In genomic region chr2:32137667-32138266, GRCm38 (mm10) we compare ENCODE assay signal across 8 mouse cellular contexts. TPM values are rescaled to one million over a fixed set of nuclear protein-coding genes. Genes with fewer than 3 reads are reported as not detected.
DNase-seq lines count a peak whose midpoint lies in the region; ATAC-seq lines count a peak whose summit lies in the region.

No protein-coding gene starts in this region.

- H3K27ac ChIP-seq in brown adipose tissue, adult 24 weeks (replicated peaks; ENCODE audit: low read depth, low read length), result peak overlapping the region; percentile 86
- H3K27ac ChIP-seq in heart, embryonic 13.5 days (replicated peaks), result peak overlapping the region; percentile 93
- peak overlapping the region; percentile 92 for H3K27ac ChIP-seq in liver, embryonic 12.5 days
- peak overlapping the region; percentile 78 for H3K27ac ChIP-seq in stomach, embryonic 15.5 days

- H3K4me2 ChIP-seq in heart, embryonic 13.5 days, result peak overlapping the region; percentile 80
- peak overlapping the region; percentile 89 for H3K4me2 ChIP-seq in liver, embryonic 12.5 days
- peak overlapping the region; percentile 72 for H3K4me2 ChIP-seq in stomach, embryonic 15.5 days

- H3K9me3 ChIP-seq in heart, embryonic 13.5 days, result no peaks in the 10 kb centered on the region
- no peaks in the 10 kb centered on the region for H3K9me3 ChIP-seq in liver, embryonic 12.5 days (replicated peaks)
- H3K9me3 ChIP-seq in stomach, embryonic 15.5 days, result no peaks in the 10 kb centered on the region

- peak overlapping the region; percentile 93 for H3K9ac ChIP-seq in heart, embryonic 13.5 days
- H3K9ac ChIP-seq in liver, embryonic 12.5 days, result peak overlapping the region; percentile 80
- peak overlapping the region; percentile 38 for H3K9ac ChIP-seq in stomach, embryonic 15.5 days

- H3K4me1 ChIP-seq in brown adipose tissue, adult 24 weeks (ENCODE audit: control insufficient read depth, insufficient read depth, insufficient read length, low read length), result no peaks in the 10 kb centered on the region
- peaks cover 26% of the 10 kb centered on the region for H3K4me1 ChIP-seq in heart, embryonic 13.5 days
- H3K4me1 ChIP-seq in liver, embryonic 12.5 days, result peaks cover 51% of the 10 kb centered on the region
- peaks cover 3% of the 10 kb centered on the region for H3K4me1 ChIP-seq in stomach, embryonic 15.5 days

- H3K4me3 ChIP-seq in brown adipose tissue, adult 24 weeks (ENCODE audit: insufficient read depth, low read depth, low read length), result peak overlapping the region; percentile 86
- peak overlapping the region; percentile 75 for H3K4me3 ChIP-seq in heart, embryonic 13.5 days
- H3K4me3 ChIP-seq in liver, embryonic 12.5 days, result peak overlapping the region; percentile 67
- peak overlapping the region; percentile 68 for H3K4me3 ChIP-seq in stomach, embryonic 15.5 days (replicated peaks)

- no peaks in the 10 kb centered on the region for H3K36me3 ChIP-seq in heart, embryonic 13.5 days
- no peaks in the 10 kb centered on the region for H3K36me3 ChIP-seq in liver, embryonic 12.5 days
- no peaks in the 10 kb centered on the region for H3K36me3 ChIP-seq in stomach, embryonic 15.5 days

- ATAC-seq in heart, embryonic 13.5 days (ENCODE audit: extremely low read depth, insufficient number of reproducible peaks, low FRiP score, low TSS enrichment), result peak; percentile 90
- ATAC-seq in liver, embryonic 12.5 days, result peak; percentile 93
- peak; percentile 94 for ATAC-seq in stomach, embryonic 15.5 days (ENCODE audit: insufficient read depth, low FRiP score, low read depth)

- under 1% methylated on average over 40 of the region's 40 CpGs for WGBS in heart, embryonic 13.5 days
- under 1% methylated on average over 37 of the region's 40 CpGs for WGBS in liver, embryonic 12.5 days (ENCODE audit: insufficient replicate concordance)
- under 1% methylated on average over 40 of the region's 40 CpGs for WGBS in stomach, embryonic 15.5 days

- DNase-seq in CD4-positive, CD25-positive, alpha-beta regulatory T cell, adult 2 months (ENCODE audit: low read depth, low spot score), result peak; percentile 98
- DNase-seq in fat pad, adult 2 months (ENCODE audit: extremely low read depth, low read depth, low spot score), result peak; percentile 89
- peak; percentile 97 for DNase-seq in kidney, postnatal 10 days
- peak; percentile 97 for DNase-seq in natural killer cell, adult 2 months (ENCODE audit: low spot score in 2 of 2)

- H3K27me3 ChIP-seq in heart, embryonic 13.5 days (replicated peaks), result no peaks in the 10 kb centered on the region
- H3K27me3 ChIP-seq in liver, embryonic 12.5 days (replicated peaks), result no peaks in the 10 kb centered on the region
- no peaks in the 10 kb centered on the region for H3K27me3 ChIP-seq in stomach, embryonic 15.5 days (replicated peaks)

RNA-seq across cellular contexts. Expression of gene Prrc2b, which starts 13.1 kb away (rescaled TPM):
- polyA plus RNA-seq in brown adipose tissue, adult 24 weeks (2012; ENCODE audit: insufficient read depth, insufficient read length, missing spikeins), result 14.6 and 15.1 TPM in 2 replicates
- 24.5 and 25.1 TPM in 2 replicates for polyA plus RNA-seq in heart, embryonic 13.5 days (2015; fragmentation: Nextera tagmentation; extraction: Ambion mirVana)
- 20.8 and 23.6 TPM in 2 replicates for polyA plus RNA-seq in liver, embryonic 12.5 days (2016; fragmentation: Nextera tagmentation; extraction: Ambion mirVana)
- polyA plus RNA-seq in stomach, embryonic 15.5 days (2015; fragmentation: Nextera tagmentation; extraction: Ambion mirVana), result 43.7 and 48.2 TPM in 2 replicates

RNA-seq across cellular contexts. Expression of gene Plpp7, which starts 42.4 kb away (rescaled TPM):
- 4.1 and 4.6 TPM in 2 replicates for polyA plus RNA-seq in brown adipose tissue, adult 24 weeks (2012; ENCODE audit: insufficient read depth, insufficient read length, missing spikeins)
- 13.9 and 14.2 TPM in 2 replicates for polyA plus RNA-seq in heart, embryonic 13.5 days (2015; fragmentation: Nextera tagmentation; extraction: Ambion mirVana)
- polyA plus RNA-seq in liver, embryonic 12.5 days (2016; fragmentation: Nextera tagmentation; extraction: Ambion mirVana), result 3.0 and 3.4 TPM in 2 replicates
- polyA plus RNA-seq in stomach, embryonic 15.5 days (2015; fragmentation: Nextera tagmentation; extraction: Ambion mirVana), result 4.4 and 4.8 TPM in 2 replicates

RNA-seq across cellular contexts. Expression of gene Fam78a, which starts 53.1 kb away (rescaled TPM):
- polyA plus RNA-seq in brown adipose tissue, adult 24 weeks (2012; ENCODE audit: insufficient read depth, insufficient read length, missing spikeins), result 0.24 and 1.0 TPM in 2 replicates
- polyA plus RNA-seq in heart, embryonic 13.5 days (2015; fragmentation: Nextera tagmentation; extraction: Ambion mirVana), result 29.3 and 32.8 TPM in 2 replicates
- polyA plus RNA-seq in liver, embryonic 12.5 days (2016; fragmentation: Nextera tagmentation; extraction: Ambion mirVana), result 22.4 and 22.6 TPM in 2 replicates
- 1.7 and 2.2 TPM in 2 replicates for polyA plus RNA-seq in stomach, embryonic 15.5 days (2015; fragmentation: Nextera tagmentation; extraction: Ambion mirVana)

Comparison
In these comparisons a context has a peak if more than half of its experiments do, and no peak if none do; other contexts are left out.
1. Peak in every context shown above with its lines: DNase-seq, ATAC-seq, H3K4me3 ChIP-seq and H3K27ac ChIP-seq.
2. H3K9ac ChIP-seq: peak in every context shown above with its lines; median percentile 93 in heart, embryonic 13.5 days; 80 in liver, embryonic 12.5 days; 38 in stomach, embryonic 15.5 days.